Mouse (Mus musculus) E14TG2a.4 (cell line): ENCODE results near the gene Cep41.

ENCODE experiments used
- H3K27me3 ChIP-seq: 2 replicates; pipeline ENCODE4 v1.6.1; 2014; ENCODE audit warnings: low read length, control low read depth; ENCODE audit not compliant: insufficient read depth
- H3K36me3 ChIP-seq: 2 replicates; pipeline ENCODE4 v1.6.1; 2014; ENCODE audit warnings: low read length, control low read depth; ENCODE audit not compliant: insufficient read depth
- H3K4me1 ChIP-seq: replicated peaks from 2 replicates; pipeline ENCODE4 v1.6.1; 2014; ENCODE audit warnings: low read depth, low read length, control low read depth
- H3K4me3 ChIP-seq: replicated peaks from 2 replicates; pipeline ENCODE4 v1.5.1; 2014; ENCODE audit warnings: mild to moderate bottlenecking, low read length
- H3K9me3 ChIP-seq: 2 replicates; pipeline ENCODE4 v1.6.1; 2014; ENCODE audit warnings: low read length, control low read depth
- CTCF ChIP-seq: conservative IDR thresholded peaks from 2 replicates; pipeline ENCODE4 v1.5.1; 2014; ENCODE audit warnings: low read length
- NANOG ChIP-seq: IDR thresholded peaks from 2 replicates; pipeline ENCODE4 v1.6.1; 2014; ENCODE audit warnings: borderline replicate concordance, low read length, mixed read lengths
- POU5F1 ChIP-seq: IDR thresholded peaks from 2 replicates; pipeline ENCODE4 v1.6.1; 2014; ENCODE audit warnings: low read length, borderline replicate concordance

Gene Cep41

DNA sequence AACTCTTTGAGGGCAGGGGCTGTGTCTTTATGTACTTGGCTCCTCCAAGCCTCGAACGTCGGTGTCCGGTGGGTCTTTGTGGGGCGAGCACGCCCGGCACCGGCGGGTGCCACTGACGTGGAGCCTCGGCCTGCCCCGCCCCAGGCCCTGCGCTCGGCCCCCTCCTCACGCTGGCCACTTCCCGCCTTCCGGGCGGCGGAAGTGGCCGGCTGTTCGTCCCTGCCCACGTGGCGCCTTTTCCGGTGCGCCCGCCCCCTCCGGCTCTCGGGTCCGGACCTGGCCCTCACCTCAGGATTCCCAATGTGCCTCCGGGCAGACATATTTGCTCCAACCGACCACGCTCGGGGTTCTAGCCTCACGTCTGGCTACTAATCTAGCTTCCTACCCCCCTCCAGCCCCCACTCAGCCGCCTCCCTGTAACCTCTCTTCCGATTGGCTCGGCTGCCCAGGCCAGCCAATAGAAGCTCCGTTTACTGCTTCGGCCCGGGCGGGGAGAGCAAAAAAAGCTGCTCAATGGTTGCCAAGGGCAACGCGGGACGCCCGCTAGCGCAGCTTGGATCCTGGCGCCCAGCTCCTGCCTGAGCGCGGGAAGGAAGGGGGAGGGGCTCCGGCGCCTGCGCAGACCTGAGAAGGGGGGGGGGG is at the start of gene Cep41:
Gene Cep41, minus strand, starts transcription at position 400 of the 642 bp plus-strand sequence.
- no peaks in the 10 kb centered on the region for H3K27me3 ChIP-seq
- H3K4me1 ChIP-seq, result peaks cover 13% of the 10 kb centered on the region
- no peak for TF ChIP-seq CTCF
- no peak for TF ChIP-seq NANOG
- TF ChIP-seq POU5F1, result no peak
- H3K36me3 ChIP-seq, result no peaks in the 10 kb centered on the region
- H3K9me3 ChIP-seq, result no peaks in the 10 kb centered on the region
- peak within 1 kb of the TSS; percentile 84 for H3K4me3 ChIP-seq

DNA sequence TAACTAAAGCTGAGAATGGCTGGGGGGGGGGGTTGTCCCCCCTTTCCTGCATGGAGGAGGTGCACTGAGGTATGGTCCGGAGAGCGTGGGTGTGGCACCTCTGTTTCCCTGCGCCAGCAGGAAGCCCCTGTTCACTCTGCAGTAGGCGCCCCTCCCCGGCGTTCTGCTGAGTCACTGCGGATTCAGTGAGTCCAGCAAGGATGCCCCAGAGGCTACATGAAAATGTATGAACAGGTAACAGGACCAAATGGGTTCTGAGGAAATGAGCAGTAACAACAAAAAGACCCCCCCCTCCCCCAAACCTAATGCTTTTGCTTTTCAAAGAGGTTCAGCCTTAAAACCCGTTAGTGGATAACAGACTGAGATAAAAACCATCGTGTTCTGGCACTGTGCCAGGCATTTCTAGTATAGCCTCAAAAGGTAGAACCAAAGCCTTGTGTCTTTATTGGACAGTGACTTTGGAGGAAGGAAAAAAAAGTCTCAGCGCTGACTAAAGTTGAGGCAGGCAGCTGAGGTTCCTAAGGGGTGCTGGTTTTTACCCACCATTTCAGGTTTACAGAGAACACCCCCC is 45.7 kb upstream of the Cep41 start:
- TF ChIP-seq POU5F1, result no peak
- TF ChIP-seq CTCF, result no peak
- no peak for TF ChIP-seq NANOG
- Histone ChIP-seq H3K36me3 (peaks cover 7% of the 10 kb centered on the region; the same call in 1 of the 2 replicates), H3K9me3 (peaks cover 70% of the 10 kb centered on the region)

GRCm38 (mm10) chr6:30738464-30739006 is 45.0 kb upstream of the Cep41 start:
- Histone ChIP-seq H3K4me1 (0 out of 2 replicates have a peak, but pooled peaks cover 3% of the 10 kb centered on the region), H3K27me3 (no peaks in the 10 kb centered on the region), H3K9me3 (peaks cover 77% of the 10 kb centered on the region), H3K36me3 (peaks cover 2% of the 10 kb centered on the region; the same call in 1 of the 2 replicates), H3K4me3 (peak overlapping the region; percentile 43)
- TF ChIP-seq CTCF (no peak), NANOG (no peak), POU5F1 (no peak)

More for the DNA sequence above, 45.7 kb upstream of the Cep41 start:
- 0 out of 2 replicates have a peak overlapping the region, but pooled peaks have one; percentile 3 for H3K4me3 ChIP-seq
- no peaks in the 10 kb centered on the region for H3K27me3 ChIP-seq
- 0 out of 2 replicates have a peak, but pooled peaks cover 3% of the 10 kb centered on the region for H3K4me1 ChIP-seq

DNA sequence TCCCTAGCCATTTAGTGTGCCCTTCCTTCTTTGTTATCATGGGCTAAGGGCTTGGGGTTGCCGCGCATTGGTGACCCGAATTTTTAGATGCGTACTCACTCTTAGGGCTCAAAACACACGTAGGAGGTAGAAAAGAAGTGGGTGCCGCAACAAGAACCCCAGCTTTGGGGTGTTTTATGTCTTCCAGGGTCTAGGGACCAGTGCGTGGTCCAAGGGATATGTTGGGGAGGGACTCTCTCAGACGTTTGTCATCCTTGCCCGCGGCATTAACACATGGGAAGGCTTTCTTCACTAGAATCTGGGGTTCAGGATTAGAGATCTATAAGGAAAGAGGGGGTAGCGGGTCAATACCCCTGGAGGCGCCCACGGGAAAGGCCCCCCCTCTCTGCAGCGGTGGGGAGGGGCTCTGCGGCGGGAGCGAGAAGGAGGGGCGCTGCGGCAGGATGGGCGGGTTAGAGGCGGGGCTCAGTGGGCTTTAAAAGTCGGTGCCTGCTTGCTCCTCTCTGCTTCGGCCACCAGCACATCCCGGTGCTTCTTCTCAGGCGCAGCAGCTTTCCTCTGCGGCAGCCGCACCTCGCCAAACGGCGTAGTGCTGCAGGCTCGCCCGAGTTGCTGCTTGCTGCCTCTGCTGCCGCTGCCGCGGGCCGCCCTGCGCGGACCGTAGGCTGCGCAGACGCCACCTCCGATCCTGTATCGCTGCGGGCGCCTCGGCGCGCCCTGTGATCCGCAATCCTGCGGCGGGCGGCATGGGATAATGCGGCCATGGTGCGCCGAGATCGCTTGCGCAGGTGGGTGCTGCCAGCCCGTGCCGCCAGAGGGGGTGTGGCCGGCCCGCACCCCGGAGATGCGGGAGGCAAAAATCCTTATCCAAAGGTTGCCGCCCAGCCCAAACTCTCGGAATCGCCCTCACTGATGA is 44.3 kb upstream of the Cep41 start:
- H3K4me3 ChIP-seq, result peak overlapping the region; percentile 43
- H3K27me3 ChIP-seq, result no peaks in the 10 kb centered on the region

DNA sequence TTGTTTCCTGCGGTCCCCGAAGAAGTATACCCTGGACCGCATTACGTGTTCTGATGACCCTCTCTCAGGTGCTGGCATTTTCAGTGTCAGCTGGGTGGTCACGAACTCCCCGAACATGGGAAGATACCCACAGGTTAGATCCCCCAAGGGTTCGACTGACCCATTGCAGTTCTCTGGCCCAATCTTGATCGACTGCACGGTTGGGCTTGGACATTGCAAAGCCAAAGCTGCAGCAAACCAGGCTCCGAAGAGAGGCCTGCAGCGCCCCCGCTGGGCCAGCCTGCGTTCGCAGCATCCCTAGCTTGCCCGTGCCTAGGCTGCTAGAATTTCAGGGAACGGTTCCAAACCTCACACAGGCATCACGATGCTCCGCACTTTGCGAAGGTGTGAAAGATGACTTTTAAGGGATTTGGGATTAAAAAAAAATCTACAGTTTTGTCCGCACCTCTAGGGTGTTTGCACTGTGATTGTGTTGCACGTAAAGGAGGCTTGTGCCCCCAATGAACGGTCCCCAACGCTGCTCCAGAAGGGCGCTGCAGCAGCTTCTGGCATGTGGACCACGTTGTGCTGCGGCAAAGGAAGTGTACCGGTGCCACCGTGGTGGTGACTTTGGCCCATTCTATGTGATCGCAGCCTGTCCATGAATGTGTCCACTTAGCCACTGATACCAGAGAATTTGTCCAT is 43.5 kb upstream of the Cep41 start:
- Histone ChIP-seq H3K36me3 (peaks cover 2% of the 10 kb centered on the region; the same call in 1 of the 2 replicates), H3K9me3 (peaks cover 92% of the 10 kb centered on the region), H3K27me3 (no peaks in the 10 kb centered on the region), H3K4me3 (0 out of 2 replicates have a peak overlapping the region, but pooled peaks have one; percentile 17), H3K4me1 (no peaks in the 10 kb centered on the region)
- TF ChIP-seq CTCF (no peak), NANOG (no peak), POU5F1 (no peak)

More for the DNA sequence above, 44.3 kb upstream of the Cep41 start:
- Histone ChIP-seq H3K4me1 (0 out of 2 replicates have a peak, but pooled peaks cover 3% of the 10 kb centered on the region), H3K36me3 (peaks cover 2% of the 10 kb centered on the region; the same call in 1 of the 2 replicates), H3K9me3 (peaks cover 84% of the 10 kb centered on the region)
- TF ChIP-seq POU5F1 (no peak), CTCF (no peak), NANOG (no peak)

DNA sequence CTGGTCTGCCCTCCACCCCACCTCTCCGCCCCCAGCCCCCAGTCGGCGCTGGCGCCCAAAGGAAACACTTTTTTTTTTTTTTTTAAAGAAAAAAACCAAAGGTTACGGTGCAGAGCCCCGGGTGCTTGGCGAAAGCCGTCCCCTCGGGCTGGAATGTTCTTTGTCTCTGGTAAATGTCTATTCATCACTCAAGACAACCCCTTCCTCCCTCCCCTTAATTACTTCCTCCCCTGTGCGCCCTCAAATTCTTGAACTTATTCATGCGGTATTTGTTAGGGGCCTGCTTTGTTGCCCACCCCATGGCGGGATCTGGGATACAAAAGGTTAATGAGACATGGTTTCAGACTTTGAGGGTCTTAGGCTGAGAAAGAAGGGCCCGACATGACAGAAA is 42.8 kb upstream of the Cep41 start:
- no peaks in the 10 kb centered on the region for H3K4me1 ChIP-seq
- TF ChIP-seq NANOG (no peak), POU5F1 (no peak), CTCF (no peak)
- H3K36me3 ChIP-seq, result peaks cover 2% of the 10 kb centered on the region; the same call in 1 of the 2 replicates
- peaks cover 95% of the 10 kb centered on the region for H3K9me3 ChIP-seq
- H3K4me3 ChIP-seq, result no peak overlapping the region
- no peaks in the 10 kb centered on the region for H3K27me3 ChIP-seq

DNA sequence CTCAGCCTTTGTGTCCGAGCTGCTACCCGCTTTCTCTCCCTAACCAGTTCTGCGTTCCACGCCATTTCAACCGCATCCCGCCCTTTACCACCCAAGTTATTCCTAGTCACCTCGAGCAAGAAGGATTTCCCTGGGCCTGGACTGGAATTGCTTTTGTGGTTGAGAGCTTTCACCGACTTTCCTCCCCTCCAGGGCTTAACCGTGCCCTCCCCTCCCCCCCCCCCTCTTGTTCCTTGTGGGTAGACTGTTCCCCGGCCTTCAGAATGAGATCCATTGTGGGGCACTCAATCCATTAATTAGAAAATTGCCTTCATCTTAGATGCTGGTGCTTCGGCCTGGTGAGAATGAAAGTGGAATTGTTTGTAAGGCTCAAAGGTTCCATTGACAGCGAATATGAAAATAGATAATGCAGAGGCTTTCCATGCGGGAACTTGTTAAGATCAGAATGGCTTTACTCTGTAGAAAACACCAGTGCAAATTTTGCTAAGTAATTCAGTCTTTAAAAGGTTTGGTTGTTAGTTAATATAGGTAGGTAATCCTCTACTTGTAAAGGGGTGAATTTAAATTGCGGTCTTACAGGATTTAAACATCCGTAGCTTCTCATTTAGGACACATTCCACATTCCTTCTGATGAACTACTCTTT is 42.3 kb upstream of the Cep41 start:
- Histone ChIP-seq H3K4me1 (no peaks in the 10 kb centered on the region), H3K9me3 (peaks cover 94% of the 10 kb centered on the region), H3K27me3 (no peaks in the 10 kb centered on the region), H3K36me3 (peaks cover 2% of the 10 kb centered on the region; the same call in 1 of the 2 replicates), H3K4me3 (no peak overlapping the region)
- TF ChIP-seq CTCF (no peak), NANOG (no peak), POU5F1 (no peak)
